Mouse (Mus musculus) CD4-positive, CD25-positive, alpha-beta regulatory T cell, adult 4 months (primary cell): ENCODE results near the gene Pnkp. TPM values are rescaled to one million over a fixed set of nuclear protein-coding genes. Genes with fewer than 3 reads are reported as not detected.
A peak's percentile ranks its signal among the peaks of the same experiment; 100 is the strongest.
"Not testable (repeated sequence)": the region's sequence is repeated elsewhere in the genome, so short reads cannot be mapped to it uniquely, and the experiment has no call there.

Experiments used
- ATAC-seq: one replicate; pipeline ENCODE4 v1.8.0; 2017
- polyA plus RNA-seq, 2 experiments: library from polyadenylated mRNA; unstranded; fragments of 100-300 nt; shearing (Covaris generic); gene quantifications; one replicate each; pipeline ENCODE4 v1.2.1; 2017

Gene Pnkp
- polyA plus RNA-seq, 2 experiments from 2014 or later = 45.0 to 74.3 TPM

DNA sequence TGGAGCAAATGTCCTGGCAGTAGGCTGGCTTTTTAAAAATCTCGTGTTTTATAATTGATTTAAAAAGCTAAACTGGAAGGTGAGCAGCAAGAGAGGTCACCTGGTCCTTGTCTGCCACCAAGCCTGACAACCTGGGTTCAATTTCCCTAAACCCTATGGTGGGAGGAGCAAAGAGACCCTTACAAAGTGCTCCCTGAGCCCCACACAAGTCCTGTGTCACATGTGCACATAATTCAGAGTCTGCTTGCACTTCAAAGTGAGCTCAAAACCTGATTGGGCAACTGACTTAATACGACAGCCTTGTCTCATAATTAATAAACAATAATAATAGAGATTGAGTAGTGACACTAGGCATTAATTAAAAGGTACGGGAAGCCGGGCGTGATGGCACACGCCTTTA, 13.7 kb downstream of the Pnkp start:
- no peak for ATAC-seq

- no peak for ATAC-seq
These were observed 14.2 kb downstream of the Pnkp start for GRCm38 (mm10) chr7:44871181-44871580.

- ATAC-seq = not testable (repeated sequence)
These were observed 14.8 kb downstream of the Pnkp start for GRCm38 (mm10) chr7:44871774-44872173.

- no peak for ATAC-seq
These were observed 20.9 kb downstream of the Pnkp start for GRCm38 (mm10) chr7:44877833-44878232.

GRCm38 (mm10) chr7:44883036-44883435, 26.1 kb downstream of the Pnkp start:
- no peak for ATAC-seq

DNA sequence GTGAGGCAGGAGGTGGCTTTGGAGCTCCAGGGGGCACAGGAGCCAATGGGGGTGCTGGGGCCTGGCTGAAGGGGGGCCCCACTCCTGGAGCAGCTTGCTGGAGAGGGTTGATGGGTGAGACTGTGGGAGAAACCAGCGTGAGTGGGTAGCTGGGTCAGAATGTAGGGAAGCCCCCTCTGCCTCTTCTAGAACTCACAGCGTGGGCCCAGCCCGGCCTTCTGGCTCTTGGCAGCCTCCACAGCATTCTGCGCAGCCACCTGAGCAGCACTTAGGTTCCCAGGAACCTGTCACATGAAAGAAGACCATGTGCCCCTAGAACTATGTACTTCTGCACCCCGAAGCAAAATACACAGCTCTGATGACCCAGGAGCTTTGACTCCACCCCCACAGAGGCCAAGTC, 27.7 kb downstream of the Pnkp start:
- ATAC-seq = no peak

DNA sequence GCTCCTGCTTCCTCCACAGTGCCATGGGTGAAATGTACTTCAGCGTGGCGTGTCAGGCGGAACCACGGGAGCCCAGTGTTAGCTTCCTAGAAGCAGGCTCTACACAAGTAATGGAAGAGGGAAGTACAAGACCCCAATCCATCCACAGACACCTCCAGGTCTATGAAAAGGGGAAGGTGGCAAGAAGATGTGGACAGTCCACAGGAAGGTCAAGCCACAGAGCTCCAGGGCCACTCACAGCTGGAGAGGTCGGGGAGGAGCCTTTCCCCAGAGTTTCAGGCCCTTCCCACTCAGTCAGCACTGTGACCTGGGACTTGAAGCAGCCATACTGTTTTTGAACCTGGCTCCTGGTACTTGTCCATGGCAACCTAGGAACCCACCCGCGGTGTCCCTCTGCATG, 30.0 kb downstream of the Pnkp start:
- no peak for ATAC-seq

DNA sequence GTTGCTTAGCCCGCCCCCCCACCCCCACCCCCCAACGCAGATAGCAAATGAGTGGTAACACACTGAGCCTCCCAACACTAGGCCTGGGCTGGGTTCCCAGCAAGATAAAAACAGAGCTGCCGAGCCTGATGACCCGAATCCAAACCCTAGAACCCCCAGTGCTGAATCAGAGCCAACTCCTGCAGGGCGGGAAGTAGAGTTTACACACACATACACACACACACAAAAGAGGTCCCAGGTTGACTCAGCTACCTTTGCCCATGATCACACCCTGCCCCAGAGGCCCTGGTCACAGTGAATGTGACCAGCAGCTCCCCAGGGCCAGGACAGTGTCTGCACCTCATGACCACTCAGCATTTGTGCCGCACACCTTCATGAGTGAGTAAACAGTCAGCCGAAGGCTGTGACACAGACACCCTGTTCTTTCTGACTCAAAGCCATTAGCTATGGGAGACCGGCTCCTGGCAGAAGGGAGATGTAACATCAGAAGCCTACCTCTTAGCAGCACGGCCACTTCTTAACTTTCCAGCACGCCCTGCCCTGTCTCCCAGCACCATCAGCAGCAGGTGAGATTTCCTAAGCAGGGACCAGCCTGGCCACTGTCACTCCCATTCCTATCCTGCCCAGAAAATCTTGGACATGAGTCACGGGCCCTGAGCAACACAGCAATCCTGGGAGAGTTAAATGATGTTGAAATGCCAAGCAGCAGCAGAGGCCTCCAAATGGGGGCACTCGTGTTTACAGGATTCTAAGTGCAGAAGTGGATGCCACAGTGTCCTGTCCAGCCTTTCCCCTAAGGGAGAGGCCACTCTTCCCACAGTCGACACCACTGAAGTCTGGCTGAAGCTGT, 31.5 kb downstream of the Pnkp start:
- no peak for ATAC-seq

GRCm38 (mm10) chr7:44890180-44890579, 33.2 kb downstream of the Pnkp start:
- no peak for ATAC-seq

DNA sequence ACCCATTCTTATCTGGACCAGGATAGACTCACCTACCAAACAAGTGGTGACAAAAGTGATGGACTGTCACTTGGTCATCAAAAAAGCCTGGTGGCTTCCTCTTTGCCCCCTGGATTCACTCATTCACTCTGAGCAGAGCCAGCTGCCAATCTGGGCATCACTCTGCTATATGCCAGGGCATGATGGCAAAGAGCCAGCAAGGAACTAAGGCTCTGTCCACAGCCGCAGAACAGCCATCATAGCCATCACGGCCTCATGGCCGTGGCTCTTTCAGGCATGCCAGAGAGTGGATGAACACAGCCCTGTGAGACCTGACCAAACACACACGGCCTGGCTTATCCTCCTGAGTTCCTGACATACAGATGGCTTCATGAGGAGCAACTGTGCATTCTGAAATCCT, 33.8 kb downstream of the Pnkp start:
- no peak for ATAC-seq

GRCm38 (mm10) chr7:44891611-44892010, 34.7 kb downstream of the Pnkp start:
- no peak for ATAC-seq

- ATAC-seq = peak; percentile 38
These were observed 35.5 kb downstream of the Pnkp start, which contains the start of gene Med25 for GRCm38 (mm10) chr7:44892276-44892921. Gene Med25, minus strand, starts transcription at chr7:44892712.

DNA sequence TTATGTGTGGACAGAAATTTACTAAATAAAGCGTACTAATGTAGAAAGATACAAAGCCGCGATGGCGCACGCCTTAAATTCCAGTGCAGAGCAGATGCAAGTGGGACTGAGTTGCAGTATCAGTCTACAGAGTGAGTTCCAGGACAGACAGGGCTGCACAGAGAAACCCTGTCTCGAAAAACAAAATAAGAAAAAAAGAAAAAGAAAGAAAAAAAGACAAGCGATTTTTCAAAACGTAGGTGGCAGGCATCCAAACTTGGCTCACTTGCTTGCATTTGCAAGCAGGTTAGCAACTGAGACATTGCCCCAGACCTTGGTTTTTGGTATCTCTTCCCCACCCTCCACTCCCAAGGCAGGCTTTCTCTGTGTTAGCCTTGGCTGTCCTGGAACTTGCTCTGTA, 36.3 kb downstream of the Pnkp start:
- ATAC-seq = no peak

- ATAC-seq = no peak
These were observed 37.2 kb downstream of the Pnkp start for GRCm38 (mm10) chr7:44894175-44894574.

GRCm38 (mm10) chr7:44895206-44895592, 38.3 kb downstream of the Pnkp start:
- no peak for ATAC-seq

GRCm38 (mm10) chr7:44895593-44896434, 38.9 kb downstream of the Pnkp start, which contains the start of gene Fuz:
Gene Fuz, plus strand, starts transcription at chr7:44896079.
- peak; percentile 86 for ATAC-seq

DNA sequence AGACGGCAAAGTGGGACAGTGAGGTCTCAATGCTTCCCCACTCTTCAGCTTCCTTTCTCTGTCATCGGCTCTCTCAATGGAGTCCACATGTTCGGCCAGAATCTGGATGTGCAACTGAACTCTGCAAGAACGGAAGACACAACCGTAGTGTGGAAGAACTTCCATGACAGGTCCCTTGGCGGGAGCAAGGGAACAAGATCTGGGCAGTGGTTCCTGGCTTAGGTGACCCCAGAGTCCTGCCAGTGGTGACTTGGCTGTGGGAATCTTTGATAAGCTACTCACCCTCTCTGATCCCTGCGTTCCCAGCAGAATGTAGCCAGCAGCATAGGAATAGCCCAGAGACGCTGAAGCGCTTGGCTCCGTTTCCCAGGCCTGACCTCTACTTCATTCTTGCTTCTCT, 39.6 kb downstream of the Pnkp start:
- no peak for ATAC-seq

GRCm38 (mm10) chr7:44898607-44899006, 41.7 kb downstream of the Pnkp start:
- ATAC-seq = no peak

GRCm38 (mm10) chr7:44900632-44901031, 43.7 kb downstream of the Pnkp start:
- no peak for ATAC-seq

DNA sequence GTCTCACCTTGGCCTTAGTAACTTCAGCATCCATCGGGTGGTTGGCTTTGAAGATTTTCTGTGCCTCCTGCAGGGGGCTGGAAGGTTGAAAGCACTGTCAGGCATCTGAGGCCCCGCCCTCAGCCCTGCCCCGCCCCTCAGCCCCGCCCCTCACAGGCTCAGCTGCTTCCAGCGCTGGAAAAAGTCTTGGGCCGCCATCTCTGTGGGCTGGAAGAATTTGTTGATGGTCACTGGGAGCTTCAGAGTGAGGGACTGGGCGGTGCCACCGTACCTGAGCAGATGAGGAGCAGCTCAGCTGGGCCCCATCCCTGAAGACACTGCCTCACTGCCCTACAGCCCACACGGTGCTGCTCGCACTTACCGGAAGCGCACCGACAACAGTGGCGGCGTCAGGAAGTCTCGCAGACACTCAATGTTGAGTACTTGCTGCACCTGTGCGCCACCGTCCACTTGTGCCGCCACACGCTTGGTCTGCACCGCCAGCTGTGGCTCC, 44.3 kb downstream of the Pnkp start:
- peak; percentile 76 for ATAC-seq

DNA sequence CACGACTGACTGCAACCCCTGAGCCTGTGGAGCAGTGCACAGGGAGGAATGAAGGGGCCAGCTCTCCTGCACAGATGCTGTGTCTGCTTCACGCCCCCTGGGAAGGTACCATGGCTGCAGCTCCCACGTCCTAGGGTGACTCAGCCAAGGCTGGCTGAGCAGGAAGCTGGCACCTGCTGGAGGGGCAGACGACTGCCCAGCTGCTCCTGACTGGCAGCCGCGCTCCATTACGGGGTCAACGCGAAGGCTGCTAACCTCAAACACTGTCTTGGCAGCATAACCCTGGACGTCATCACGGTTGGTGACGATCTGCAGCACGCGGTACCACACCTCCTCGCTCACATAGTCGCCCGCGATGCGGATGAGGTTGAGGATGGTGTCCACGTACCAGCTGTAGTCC, 48.5 kb downstream of the Pnkp start:
- no peak for ATAC-seq

- no peak for ATAC-seq
These were observed 52.0 kb downstream of the Pnkp start for GRCm38 (mm10) chr7:44908706-44909476.
